Mouse (Mus musculus): ENCODE measurements around the gene Abca1. TPM values are rescaled to one million over a fixed set of nuclear protein-coding genes. Genes with fewer than 3 reads are reported as not detected.

The Abca1 gene
- polyA plus RNA-seq, 1 experiment from 2014 or later: 4.4 TPM

DNA sequence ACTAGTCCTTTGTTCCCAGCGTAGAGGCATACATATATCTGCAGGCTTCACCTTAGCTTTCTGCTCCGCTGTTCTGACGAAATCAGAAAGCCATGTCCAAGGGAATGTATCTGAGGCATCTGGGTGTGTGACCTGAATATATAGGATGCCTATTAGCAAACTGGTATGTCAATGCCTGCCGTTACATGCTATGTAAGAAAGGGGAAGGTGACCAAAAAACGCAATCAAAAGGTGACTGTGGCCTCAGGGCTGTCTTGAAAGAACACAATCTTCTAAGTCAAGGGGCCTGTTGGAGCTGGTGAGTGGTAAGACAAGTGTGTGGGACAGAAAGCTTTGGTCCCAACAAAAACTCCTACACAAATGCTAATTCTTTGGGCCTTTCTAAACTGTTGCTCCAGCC, 28.2 kb downstream of the Abca1 start:
- Histone ChIP-seq H3K4me1 (no peaks in the 10 kb centered on the region), H3K27me3 (no peaks in the 10 kb centered on the region), H3K27ac (no peak overlapping the region), H3K9ac (no peak overlapping the region), H3K36me3 (peaks cover 21% of the 10 kb centered on the region), H3K4me3 (replicated peaks) (no peak overlapping the region), H3K9me3 (replicated peaks) (no peaks in the 10 kb centered on the region), H3K4me2 (no peak overlapping the region)
- ATAC-seq (replicated peaks; ENCODE audit: low FRiP score): no peak
- 89% methylated on average over 5 of the region's 5 CpGs for WGBS

DNA sequence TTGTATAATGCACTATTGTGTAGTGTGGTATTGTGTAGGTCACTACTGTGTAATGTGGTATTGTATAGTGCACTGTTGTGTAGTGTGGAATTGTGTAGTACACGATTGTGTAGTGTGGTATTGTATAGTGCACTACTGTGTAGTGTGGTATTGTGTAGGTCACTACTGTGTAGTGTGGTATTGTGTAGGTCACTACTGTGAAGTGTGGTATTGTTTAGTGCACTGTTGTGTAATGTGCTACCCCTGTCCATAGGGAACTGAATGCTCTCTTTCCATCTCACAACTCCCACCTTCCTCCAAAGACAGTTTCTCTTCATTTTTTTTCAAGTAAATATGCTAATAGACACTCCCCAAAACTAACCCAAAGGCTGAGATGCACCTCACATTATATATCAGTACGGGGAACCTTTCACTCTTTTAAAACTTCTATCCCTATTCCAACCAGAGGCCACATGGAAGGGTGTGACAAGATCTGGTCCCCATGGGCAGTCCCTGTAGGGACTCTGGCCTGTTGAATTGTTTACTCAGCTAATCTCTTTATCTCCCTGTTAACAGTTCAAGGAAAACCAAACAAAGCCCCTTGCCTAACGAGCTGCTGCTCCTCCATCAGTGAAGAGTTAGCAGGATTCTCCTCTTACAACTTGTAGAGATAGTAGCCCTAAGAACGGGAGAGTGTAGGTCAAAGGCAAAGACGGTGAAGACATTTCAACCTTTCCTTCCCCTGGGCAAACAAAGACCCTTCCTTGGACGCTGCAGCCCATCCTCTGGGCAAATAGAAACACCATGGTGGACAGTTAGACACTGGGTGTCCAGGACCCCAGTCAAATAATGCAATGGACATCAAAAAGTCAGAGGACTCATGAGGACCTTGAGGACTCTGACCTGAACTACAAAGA, 28.8 kb downstream of the Abca1 start:
- Histone ChIP-seq H3K4me3 (replicated peaks) (no peak overlapping the region), H3K4me1 (no peaks in the 10 kb centered on the region), H3K27me3 (no peaks in the 10 kb centered on the region), H3K9ac (no peak overlapping the region), H3K36me3 (peaks cover 26% of the 10 kb centered on the region), H3K9me3 (replicated peaks) (no peaks in the 10 kb centered on the region), H3K27ac (no peak overlapping the region), H3K4me2 (no peak overlapping the region)
- ATAC-seq (replicated peaks; ENCODE audit: low FRiP score): no peak
- 46% methylated on average over 6 of the region's 6 CpGs for WGBS

DNA sequence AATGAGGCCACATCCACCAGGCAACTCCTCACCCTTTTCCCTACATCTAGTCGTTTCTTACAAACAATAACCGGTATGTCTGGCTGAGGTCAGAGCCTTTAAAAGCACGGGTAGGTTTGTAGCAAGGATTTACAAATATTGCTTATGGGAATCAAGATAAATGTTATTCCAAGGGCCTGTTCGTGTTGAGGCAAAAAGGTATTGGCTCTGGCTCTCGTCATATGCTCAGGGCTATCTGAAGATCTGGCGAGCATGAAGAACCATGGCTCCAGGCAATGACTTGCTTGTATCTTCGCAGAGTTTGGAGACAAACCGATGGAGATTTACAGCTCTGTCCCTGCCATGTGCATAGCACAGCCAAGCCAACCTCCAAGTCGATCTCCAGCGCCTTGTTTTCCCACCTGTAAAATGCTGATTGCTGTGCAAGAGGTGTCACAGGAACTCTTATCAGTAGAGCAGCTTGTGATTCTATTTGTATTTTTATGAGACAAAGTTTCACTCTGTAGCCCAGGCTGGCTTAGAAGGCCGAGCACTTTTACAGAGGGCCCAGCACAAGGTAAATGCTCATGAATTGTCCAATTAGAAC, 29.9 kb downstream of the Abca1 start:
- H3K36me3 ChIP-seq: peaks cover 26% of the 10 kb centered on the region
- no peak overlapping the region for H3K9ac ChIP-seq
- WGBS: 85% methylated on average over 11 of the region's 11 CpGs
- no peaks in the 10 kb centered on the region for H3K27me3 ChIP-seq
- no peak overlapping the region for H3K4me2 ChIP-seq
- H3K4me1 ChIP-seq: no peaks in the 10 kb centered on the region
- no peak overlapping the region for H3K27ac ChIP-seq
- H3K9me3 ChIP-seq (replicated peaks): no peaks in the 10 kb centered on the region
- no peak overlapping the region for H3K4me3 ChIP-seq (replicated peaks)
- ATAC-seq (replicated peaks; ENCODE audit: low FRiP score): no peak

DNA sequence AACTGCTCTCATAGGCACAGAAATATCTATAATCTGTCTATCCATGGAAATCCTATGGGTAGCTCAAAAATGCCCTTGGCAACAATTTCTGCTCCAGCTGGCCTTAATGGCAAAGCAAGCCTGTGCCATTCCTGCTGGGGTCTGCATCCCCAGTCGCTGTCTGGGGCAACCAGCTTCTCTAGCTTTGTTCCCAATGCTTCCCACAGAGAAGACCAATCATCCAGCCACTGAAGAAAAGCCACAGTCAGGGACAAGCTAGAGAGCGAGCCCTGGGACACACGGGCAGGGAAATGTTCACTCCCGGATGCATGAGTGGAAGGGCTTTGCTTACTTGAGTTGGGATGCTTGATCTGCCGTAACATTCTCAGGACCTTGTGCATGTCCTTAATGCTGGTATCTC, 32.4 kb downstream of the Abca1 start:
- no peak for ATAC-seq (replicated peaks; ENCODE audit: low FRiP score)

DNA sequence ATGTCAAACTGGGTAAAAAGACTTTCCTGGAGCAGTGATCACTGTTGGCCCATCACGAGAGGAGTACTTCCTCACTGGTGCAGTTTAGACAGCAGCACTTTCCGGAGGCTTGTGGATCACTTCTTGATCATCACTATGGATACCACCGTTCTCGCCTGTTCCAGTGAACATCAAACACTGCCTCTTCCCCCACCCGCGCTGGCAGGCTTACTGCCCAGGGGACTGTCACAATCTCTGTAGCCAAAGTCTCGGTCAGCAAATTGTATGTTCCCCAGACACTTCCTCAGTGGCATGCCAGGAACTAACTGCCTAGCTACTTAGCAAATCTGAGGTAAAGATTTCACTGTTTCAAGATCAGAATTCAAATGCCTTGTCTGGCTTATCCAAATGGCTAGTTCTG, 32.9 kb downstream of the Abca1 start:
- ATAC-seq (replicated peaks; ENCODE audit: low FRiP score): no peak
- Histone ChIP-seq H3K9ac (no peak overlapping the region), H3K27me3 (no peaks in the 10 kb centered on the region), H3K27ac (no peak overlapping the region), H3K4me2 (no peak overlapping the region), H3K9me3 (replicated peaks) (no peaks in the 10 kb centered on the region), H3K36me3 (peaks cover 26% of the 10 kb centered on the region), H3K4me1 (0 out of 2 replicates have a peak, but pooled peaks cover 5% of the 10 kb centered on the region), H3K4me3 (replicated peaks) (no peak overlapping the region)
- 94% methylated on average over 7 of the region's 7 CpGs for WGBS

More for the DNA sequence above, 32.4 kb downstream of the Abca1 start:
- Histone ChIP-seq H3K4me2 (no peak overlapping the region), H3K9me3 (replicated peaks) (no peaks in the 10 kb centered on the region), H3K27ac (no peak overlapping the region), H3K4me3 (replicated peaks) (no peak overlapping the region), H3K9ac (no peak overlapping the region), H3K27me3 (no peaks in the 10 kb centered on the region), H3K4me1 (0 out of 2 replicates have a peak, but pooled peaks cover 3% of the 10 kb centered on the region), H3K36me3 (peaks cover 26% of the 10 kb centered on the region)
- 88% methylated on average over 5 of the region's 5 CpGs for WGBS

DNA sequence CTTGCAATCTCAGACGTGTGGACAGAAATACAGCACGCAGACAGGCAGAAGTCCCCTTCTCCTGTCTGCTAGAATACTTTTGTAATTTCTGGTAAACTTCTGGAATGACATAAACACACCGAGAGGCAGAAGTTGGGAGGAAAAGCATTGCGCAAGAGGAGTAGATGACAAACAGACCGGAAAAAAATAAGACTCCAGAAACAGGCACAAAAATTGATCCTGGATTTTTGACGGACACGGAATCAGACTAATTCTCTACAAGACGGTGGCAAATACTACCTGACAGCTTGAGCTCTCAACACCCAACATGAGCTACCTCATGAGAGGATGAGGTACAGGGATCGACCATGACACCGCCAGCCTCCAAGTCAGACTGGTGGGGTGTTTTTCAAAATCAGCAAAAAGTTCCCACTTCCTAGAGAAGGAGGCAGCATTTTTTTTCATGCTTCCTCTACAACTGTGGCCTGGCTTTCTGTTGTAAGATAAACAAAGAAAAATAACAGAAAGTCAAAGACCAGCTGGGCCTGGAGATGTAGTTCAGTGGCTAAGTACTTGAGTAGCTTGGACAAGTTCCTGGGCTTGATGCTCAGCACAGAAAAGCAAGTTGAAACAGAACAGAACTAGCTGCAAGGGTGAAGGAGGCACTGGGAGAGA, 34.7 kb downstream of the Abca1 start:
- H3K4me1 ChIP-seq: 0 out of 2 replicates have a peak, but pooled peaks cover 5% of the 10 kb centered on the region
- H3K4me2 ChIP-seq: no peak overlapping the region
- peaks cover 16% of the 10 kb centered on the region for H3K36me3 ChIP-seq
- H3K27ac ChIP-seq: no peak overlapping the region
- H3K4me3 ChIP-seq (replicated peaks): no peak overlapping the region
- no peaks in the 10 kb centered on the region for H3K27me3 ChIP-seq
- 93% methylated on average over 10 of the region's 10 CpGs for WGBS
- H3K9me3 ChIP-seq (replicated peaks): no peaks in the 10 kb centered on the region
- ATAC-seq (replicated peaks; ENCODE audit: low FRiP score): no peak
- no peak overlapping the region for H3K9ac ChIP-seq

DNA sequence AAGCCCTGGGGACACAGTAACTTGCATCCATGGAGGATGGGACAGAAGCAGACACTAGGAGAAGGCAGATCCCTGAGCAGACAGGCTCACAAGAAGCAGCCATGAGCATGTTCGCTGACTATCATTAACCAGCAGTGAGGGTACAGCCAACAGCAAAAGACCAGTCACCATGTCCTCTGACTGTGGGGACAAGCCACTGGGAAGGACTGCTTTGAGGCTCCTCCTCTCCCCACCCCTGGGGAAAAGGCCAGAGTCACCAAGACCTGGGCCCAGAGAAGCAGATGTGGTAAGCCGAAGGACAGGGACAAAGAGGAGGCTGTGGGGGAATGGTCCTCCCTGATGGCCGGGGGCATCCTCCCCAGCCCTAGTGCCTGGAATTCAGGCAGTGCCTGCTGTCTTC, 37.4 kb downstream of the Abca1 start:
- H3K27ac ChIP-seq: no peak overlapping the region

DNA sequence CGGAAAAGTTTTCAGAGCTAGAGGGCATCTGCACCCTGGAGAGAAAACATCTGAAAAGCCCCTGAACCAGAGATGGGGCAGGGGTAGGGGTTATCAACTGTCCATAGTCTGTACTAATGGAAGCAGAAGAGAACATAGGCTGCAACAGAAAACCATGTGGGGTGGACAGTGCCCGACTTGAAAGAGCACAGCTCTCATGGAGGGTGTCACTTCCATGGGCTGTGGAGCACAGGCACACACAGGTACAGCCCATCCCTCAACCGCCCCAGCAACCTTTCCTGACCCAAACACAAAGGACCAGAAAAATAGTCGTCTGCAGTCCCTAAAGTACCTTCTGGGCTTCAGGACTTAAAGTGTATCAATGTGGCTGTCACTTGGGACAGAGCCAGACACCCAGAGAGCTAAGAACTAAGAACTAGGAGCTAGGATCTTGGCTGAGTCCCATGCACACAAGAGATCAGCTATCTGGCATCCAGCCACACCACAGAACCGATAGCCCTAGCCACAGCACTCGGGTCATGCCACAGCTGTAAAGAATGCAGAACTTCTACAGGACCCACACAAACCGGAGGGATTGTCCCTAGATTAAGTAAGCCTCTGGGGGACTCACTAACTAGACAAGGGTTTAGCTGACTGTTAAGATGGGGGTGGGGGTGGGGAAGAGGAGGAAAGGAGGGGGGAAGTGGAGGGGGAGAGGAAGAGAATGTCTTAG, 38.0 kb downstream of the Abca1 start:
- 0 out of 2 replicates have a peak, but pooled peaks have one; percentile 40 for ATAC-seq (replicated peaks; ENCODE audit: low FRiP score)
- H3K9ac ChIP-seq: no peak overlapping the region
- WGBS: 63% methylated on average over 7 of the region's 7 CpGs
- H3K4me3 ChIP-seq (replicated peaks): no peak overlapping the region
- peaks cover 6% of the 10 kb centered on the region for H3K36me3 ChIP-seq
- no peaks in the 10 kb centered on the region for H3K9me3 ChIP-seq (replicated peaks)
- H3K4me1 ChIP-seq: 0 out of 2 replicates have a peak, but pooled peaks cover 13% of the 10 kb centered on the region
- H3K27ac ChIP-seq: no peak overlapping the region
- no peaks in the 10 kb centered on the region for H3K27me3 ChIP-seq
- no peak overlapping the region for H3K4me2 ChIP-seq

More for the DNA sequence above, 37.4 kb downstream of the Abca1 start:
- 0 out of 2 replicates have a peak, but pooled peaks cover 9% of the 10 kb centered on the region for H3K4me1 ChIP-seq
- ATAC-seq (replicated peaks; ENCODE audit: low FRiP score): no peak
- H3K9me3 ChIP-seq (replicated peaks): no peaks in the 10 kb centered on the region
- no peak overlapping the region for H3K9ac ChIP-seq
- H3K4me2 ChIP-seq: no peak overlapping the region
- peaks cover 12% of the 10 kb centered on the region for H3K36me3 ChIP-seq
- WGBS: 91% methylated on average over 3 of the region's 3 CpGs
- no peaks in the 10 kb centered on the region for H3K27me3 ChIP-seq
- H3K4me3 ChIP-seq (replicated peaks): no peak overlapping the region

DNA sequence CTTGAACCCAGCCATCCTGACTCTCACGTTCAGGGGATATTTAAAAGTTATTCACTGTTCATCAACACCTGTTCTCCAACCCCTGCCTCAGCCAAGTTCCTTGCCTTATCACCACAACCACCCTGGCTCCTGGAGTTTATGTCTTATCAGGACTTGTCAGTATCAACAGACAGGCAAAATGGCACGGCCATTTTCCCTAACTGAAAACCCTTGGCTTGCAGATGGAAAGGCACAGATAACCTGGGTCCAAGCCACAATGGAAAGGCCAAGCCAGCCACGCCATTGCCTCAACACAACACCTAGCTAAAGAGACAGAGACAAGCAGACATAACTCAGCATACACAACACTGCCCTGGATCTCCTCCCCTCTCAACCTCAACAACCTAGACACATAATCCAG, 38.6 kb downstream of the Abca1 start:
- H3K4me3 ChIP-seq (replicated peaks): no peak overlapping the region
- no peaks in the 10 kb centered on the region; the same call in 1 of the 2 replicates for H3K36me3 ChIP-seq
- H3K27me3 ChIP-seq: no peaks in the 10 kb centered on the region
- peaks cover 18% of the 10 kb centered on the region for H3K4me1 ChIP-seq
- no peaks in the 10 kb centered on the region for H3K9me3 ChIP-seq (replicated peaks)
- no peak for ATAC-seq (replicated peaks; ENCODE audit: low FRiP score)
- H3K27ac ChIP-seq: no peak overlapping the region
- no peak overlapping the region for H3K9ac ChIP-seq
- WGBS: 89% methylated on average over 3 of the region's 3 CpGs
- H3K4me2 ChIP-seq: no peak overlapping the region

DNA sequence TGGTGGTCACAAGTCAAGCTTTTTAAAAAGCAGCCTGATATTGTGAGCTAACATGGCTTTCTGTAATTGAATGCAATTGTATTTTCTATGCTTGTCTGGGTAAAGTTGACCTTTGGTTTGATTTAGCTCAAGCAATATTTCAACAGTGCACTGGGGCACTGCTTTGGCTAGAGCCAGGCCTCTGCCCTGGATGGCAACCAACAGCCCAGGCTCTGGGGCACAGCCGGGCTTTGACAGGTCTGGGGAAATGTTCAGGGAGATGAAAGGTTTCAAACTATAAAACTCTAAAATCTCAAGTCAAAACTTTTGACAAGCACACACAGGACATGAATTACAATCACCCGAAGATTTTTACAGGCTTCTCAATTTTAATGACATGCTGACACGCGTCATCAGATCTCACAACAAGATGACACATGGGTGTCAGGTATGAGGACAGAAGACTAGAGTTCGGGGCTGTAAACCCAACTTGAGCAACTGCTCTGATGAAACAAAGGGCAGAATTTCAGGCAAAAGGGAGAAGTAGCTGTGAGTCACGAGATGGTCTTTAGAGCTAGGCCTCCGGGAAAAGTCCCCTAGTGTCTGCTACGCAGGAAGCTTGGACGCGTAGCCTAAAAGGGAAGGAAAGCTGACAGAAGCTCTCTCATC, 39.5 kb downstream of the Abca1 start:
- no peak overlapping the region for H3K4me3 ChIP-seq (replicated peaks)
- no peak overlapping the region for H3K9ac ChIP-seq
- no peaks in the 10 kb centered on the region for H3K9me3 ChIP-seq (replicated peaks)
- H3K4me1 ChIP-seq: peaks cover 25% of the 10 kb centered on the region
- H3K27me3 ChIP-seq: no peaks in the 10 kb centered on the region
- ATAC-seq (replicated peaks; ENCODE audit: low FRiP score): no peak
- H3K36me3 ChIP-seq: no peaks in the 10 kb centered on the region
- WGBS: 76% methylated on average over 10 of the region's 10 CpGs
- no peak overlapping the region for H3K27ac ChIP-seq
- no peak overlapping the region for H3K4me2 ChIP-seq

DNA sequence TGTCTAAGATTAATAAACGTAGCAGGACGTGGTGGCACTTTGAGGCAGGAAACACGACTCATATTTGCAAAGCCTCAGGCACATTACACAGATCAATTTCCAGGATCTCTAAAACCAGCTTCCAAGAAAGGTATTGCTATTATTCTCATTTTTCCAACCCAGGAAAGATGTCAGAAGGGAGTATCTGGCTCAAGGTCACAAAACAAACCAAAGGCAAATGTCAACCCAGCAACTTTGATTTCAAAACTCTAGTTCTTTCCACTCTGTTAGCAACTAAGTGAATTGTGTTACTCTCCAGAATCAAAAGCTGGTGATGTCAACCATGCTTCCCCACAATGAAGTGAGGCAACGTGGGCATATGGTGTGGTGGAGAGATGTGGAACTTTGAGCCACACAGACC, 41.1 kb downstream of the Abca1 start:
- H3K27ac ChIP-seq: no peak overlapping the region
- no peaks in the 10 kb centered on the region for H3K27me3 ChIP-seq
- peaks cover 25% of the 10 kb centered on the region for H3K4me1 ChIP-seq
- H3K4me3 ChIP-seq (replicated peaks): no peak overlapping the region
- no peaks in the 10 kb centered on the region for H3K36me3 ChIP-seq
- no peak overlapping the region for H3K9ac ChIP-seq
- WGBS: 67% methylated on average over 4 of the region's 4 CpGs
- no peak overlapping the region for H3K4me2 ChIP-seq
- H3K9me3 ChIP-seq (replicated peaks): no peaks in the 10 kb centered on the region
- ATAC-seq (replicated peaks; ENCODE audit: low FRiP score): no peak

Measured in kidney, embryonic 15.5 days (tissue).